Mouse (Mus musculus) left cerebral cortex, adult 2 months (tissue): ENCODE measurements around the gene Dus2. TPM values are rescaled to one million over a fixed set of nuclear protein-coding genes. Genes with fewer than 3 reads are reported as not detected.
A peak's percentile ranks its signal among the peaks of the same experiment; 100 is the strongest.

ENCODE experiments used
- DNase-seq, 2 experiments: peaks; one replicate each; pipeline ENCODE4 v3.0.0; 2021 to 2022; ENCODE audit warnings: low spot score in 2 of 2, mixed read lengths in 1 of 2; ENCODE audit errors: extremely low spot score in 1 of 2
- H3K27ac ChIP-seq: fragments of 200-600 bp; 2 replicates; pipeline ENCODE4 v1.8.1; 2022
- H3K4me3 ChIP-seq: fragments of 200-600 bp; 2 replicates; pipeline ENCODE4 v1.8.1; 2022
- CTCF ChIP-seq: fragments of 200-600 bp; IDR thresholded peaks from 2 replicates; pipeline ENCODE4 v1.8.1; 2022; ENCODE audit warnings: antibody characterized with exemption, mild to moderate bottlenecking, moderate library complexity
- intact Hi-C: fragments of 180-260 bp; cut with DNase I; formaldehyde crosslinking; loops from one replicate; pipeline ENCODE4 v1.15.1; 2025
- microRNA-seq, 2 experiments: library from miRNA; unstranded; fragments of <30 nt; microRNA quantifications; one replicate each; pipeline ENCODE4 v1.2.0; 2021
- total RNA-seq, 2 experiments: library from RNA; stranded (reverse); gene quantifications; 2 replicates each; pipeline ENCODE4 v1.2.3; 2021

The Dus2 gene
- total RNA-seq, 2 experiments from 2014 or later, result 19.7 to 21.9 TPM

DNA sequence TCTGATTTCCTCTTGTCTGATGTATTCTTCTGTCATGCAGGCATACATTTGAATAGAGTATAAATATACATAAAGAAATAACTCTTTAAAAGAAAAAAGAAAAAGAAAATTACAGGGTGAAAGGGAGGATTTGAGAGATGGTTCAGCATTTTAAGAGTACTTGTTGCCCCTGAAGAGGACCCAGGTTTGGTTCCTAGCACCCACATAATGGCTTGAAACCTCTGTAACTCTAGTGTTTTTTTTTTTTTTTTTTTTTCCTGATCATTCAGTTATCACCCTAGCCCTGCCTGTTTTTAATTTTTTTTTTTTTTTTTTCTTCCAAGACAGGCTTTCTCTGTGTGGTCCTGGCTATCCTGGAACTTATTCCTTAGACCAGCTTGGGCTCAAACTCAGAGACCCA is 81.0 kb downstream of the Dus2 start:
- DNase-seq, result no peak
- no peak overlapping the region for H3K4me3 ChIP-seq
- intact Hi-C loops, result no loop called here

DNA sequence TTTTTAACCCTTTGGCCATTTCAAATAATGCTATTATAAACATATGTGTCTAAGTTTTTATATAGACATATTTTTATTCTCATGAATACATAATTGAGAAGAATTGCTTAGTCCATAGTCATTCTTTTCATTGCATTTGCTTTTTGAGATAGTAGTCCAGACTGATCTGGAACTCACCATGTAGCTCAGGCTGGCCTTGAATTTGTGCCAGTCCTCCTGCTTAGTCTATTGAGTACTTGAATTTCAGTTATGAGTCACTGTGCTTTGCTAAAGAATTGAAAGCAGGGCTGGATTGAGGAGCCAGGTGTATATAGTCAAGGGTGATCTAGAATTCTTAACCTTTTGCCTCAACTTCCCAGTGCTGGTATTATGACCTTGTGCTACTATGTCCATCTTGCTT is 83.1 kb downstream of the Dus2 start:
- DNase-seq, result no peak
- no peak for TF ChIP-seq CTCF
- intact Hi-C loops, result no loop called here
- no peak overlapping the region for H3K27ac ChIP-seq
- H3K4me3 ChIP-seq, result no peak overlapping the region

More for the DNA sequence above, 81.0 kb downstream of the Dus2 start:
- H3K27ac ChIP-seq, result no peak overlapping the region
- TF ChIP-seq CTCF, result no peak

DNA sequence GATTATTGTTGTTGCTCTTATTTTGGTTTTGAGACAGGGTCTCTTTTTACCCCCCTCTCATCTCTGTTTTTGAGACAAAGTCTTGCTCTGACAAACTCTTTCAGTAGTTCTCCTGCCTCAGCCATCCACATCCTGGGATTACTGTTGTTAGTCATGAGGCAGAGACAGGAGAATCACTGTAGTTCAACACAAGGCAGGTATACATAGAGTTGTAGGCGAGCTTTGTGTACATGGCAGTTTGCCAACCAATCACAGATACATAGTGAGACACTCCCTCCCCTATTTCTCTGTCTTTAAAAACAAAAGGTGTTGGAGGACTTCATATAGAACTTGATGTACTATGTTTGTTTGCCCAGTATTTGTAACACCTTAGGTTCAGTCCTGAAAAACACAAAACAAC is 83.5 kb downstream of the Dus2 start:
- Histone ChIP-seq H3K4me3 (no peak overlapping the region), H3K27ac (no peak overlapping the region)
- intact Hi-C loops, result no loop called here
- TF ChIP-seq CTCF, result no peak
- DNase-seq, result no peak

DNA sequence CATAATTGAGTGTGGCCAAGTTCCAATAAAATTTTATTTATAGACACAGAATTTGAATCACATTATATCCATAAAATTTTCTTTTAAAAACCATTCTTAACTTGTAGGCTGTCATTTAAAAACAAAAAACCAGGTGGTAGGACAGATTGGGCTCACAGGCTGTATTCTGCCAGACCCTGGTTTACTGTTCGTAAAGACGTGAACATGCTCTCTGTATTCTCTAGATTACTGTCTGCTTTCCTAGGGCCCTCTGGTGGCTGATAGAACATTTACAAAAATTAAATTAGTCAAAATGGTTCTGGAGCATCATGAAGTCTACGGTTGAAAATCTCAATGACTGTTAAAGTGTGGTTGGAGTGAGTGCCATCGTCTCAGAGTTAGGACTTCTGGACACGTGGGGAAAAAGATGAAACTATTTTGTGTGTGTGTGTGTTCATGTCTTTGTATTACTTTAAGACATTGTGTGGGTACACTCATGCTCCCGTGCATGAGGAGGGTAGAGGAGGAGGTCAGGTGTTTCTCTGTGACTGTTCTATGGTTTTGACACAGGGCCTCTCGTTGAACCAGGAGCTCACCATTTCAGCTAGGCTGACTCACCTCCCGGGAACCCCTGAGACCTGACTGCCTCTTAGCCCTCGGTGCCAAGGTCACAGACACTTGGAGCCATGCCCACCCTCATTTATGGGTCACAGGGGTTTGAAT is 84.2 kb downstream of the Dus2 start:
- DNase-seq, result no peak
- H3K27ac ChIP-seq, result no peak overlapping the region
- intact Hi-C loops, result no loop called here

DNA sequence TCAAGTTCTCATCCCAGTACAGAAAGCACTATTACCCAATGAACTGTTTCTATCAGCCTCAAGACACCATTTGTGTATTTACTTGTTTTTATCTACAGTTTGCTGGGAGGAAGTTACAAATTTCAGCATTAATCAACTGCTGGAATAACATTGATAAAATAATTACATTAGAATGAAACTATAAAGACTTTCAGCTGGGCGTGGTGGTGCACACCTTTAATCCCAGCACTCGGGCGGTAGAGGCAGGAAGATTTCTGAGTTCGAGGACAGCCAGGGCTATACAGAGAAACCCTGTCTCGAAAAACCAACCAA is 84.7 kb downstream of the Dus2 start:
- no peak for DNase-seq
- intact Hi-C loops, result no loop called here
- TF ChIP-seq CTCF, result no peak
- no peak overlapping the region for H3K27ac ChIP-seq
- no peak overlapping the region for H3K4me3 ChIP-seq

More for the DNA sequence above, 84.2 kb downstream of the Dus2 start:
- no peak overlapping the region for H3K4me3 ChIP-seq
- TF ChIP-seq CTCF, result peak; percentile 61

DNA sequence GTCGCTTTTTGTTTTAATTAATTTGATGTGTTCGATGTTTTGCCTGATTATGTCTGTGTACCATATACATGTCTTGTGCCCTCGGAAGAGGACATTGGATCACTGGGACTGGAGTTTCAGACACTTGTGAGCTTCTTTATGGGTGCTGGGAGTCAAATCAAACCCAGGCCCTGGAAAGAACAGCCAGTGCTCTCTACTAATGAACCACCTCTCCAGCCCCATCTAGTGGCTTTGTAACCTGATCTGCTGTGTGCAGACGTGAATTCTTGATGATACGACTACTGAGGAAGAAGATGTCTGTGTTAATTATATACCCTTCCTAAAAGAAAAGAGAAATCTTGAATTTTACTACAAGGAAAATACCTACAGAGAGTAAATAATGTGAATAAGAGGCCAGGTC is 85.5 kb downstream of the Dus2 start:
- H3K27ac ChIP-seq, result no peak overlapping the region
- intact Hi-C loops, result no loop called here
- no peak overlapping the region for H3K4me3 ChIP-seq
- peak; percentile 53 for TF ChIP-seq CTCF
- DNase-seq, result no peak

DNA sequence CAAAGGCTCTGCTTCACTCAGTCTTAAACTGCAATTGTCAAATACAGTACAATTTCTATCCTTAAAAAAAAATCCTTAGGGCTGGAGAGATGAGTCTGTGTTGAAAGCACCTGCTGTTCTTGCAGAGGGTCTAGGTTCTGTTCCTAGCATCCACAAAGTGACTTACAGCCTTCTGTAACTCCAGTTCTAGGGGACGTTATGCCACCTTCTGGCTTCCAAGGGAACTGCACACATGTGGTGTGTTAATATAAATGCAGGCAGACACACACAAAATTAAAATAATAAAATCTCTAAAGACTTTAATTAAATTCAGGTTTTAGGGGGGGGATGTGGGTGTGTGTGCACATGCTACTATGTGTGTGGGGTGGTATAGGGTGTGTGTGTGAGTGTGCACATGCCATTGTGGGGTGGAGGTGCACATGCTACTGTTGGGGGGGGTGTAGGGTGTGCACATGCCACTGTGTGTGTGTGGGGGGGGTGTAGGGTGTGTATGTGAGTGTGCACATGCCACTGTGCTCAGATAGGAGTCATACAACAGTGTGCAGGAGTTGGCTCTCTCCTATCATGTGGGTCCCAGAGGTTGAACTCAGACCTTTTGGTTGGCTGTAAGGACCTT is 86.4 kb downstream of the Dus2 start:
- DNase-seq, result no peak
- TF ChIP-seq CTCF, result peak; percentile 25
- intact Hi-C loops, result no loop called here

DNA sequence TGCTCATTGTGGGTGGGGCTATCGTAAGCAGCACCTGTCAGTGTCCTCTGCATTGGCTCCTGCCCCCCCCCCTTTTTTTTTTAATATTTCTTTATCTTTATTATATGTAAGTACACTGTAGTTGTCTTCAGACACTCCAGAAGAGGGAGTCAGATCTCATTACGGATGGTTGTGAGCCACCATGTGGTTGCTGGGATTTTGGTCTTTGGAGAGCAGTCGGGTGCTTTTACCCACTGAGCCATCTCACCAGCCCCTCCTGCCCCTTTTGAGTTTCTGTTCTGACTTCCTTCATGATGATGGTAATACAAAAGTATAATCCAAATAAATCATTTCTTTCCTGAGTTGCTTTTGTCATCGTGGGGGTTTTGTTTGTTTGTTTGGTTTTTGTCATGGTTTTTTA is 111.2 kb downstream of the Dus2 start:
- DNase-seq, result no peak
- intact Hi-C loops, result no loop called here
- H3K4me3 ChIP-seq, result no peak overlapping the region
- no peak overlapping the region for H3K27ac ChIP-seq
- no peak for TF ChIP-seq CTCF

More for the DNA sequence above, 86.4 kb downstream of the Dus2 start:
- Histone ChIP-seq H3K27ac (no peak overlapping the region), H3K4me3 (no peak overlapping the region)

Small RNAs within 50 kb of the gene (microRNA-seq; reads per million reads assigned to microRNA genes)
- gene Mir7074, result 0.72 to 0.73 reads per million in 2 experiments

Other genes with a start within 250 kb of the Dus2 start
- 10 to 100 TPM; 21.0 to 26.0 TPM for gene Gfod2, start 232.7 kb upstream of the Dus2 start, total RNA-seq
- gene Ranbp10, start 164.0 kb upstream of the Dus2 start, total RNA-seq, result 10 to 100 TPM; 23.7 to 25.2 TPM
- gene Tsnaxip1, start 163.6 kb upstream of the Dus2 start, total RNA-seq, result under 1 TPM in 1 of 2 experiments, not detected in 1; 0.44 TPM
- 10 to 100 TPM; 16.8 to 17.6 TPM for gene Cenpt, start 138.1 kb upstream of the Dus2 start, total RNA-seq
- 10 to 100 TPM; 38.1 to 41.0 TPM for gene Thap11, start 136.2 kb upstream of the Dus2 start, total RNA-seq
- 10 to 100 TPM; 29.4 to 32.8 TPM for gene Nutf2, start 130.8 kb upstream of the Dus2 start, total RNA-seq
- gene Edc4, start 110.5 kb upstream of the Dus2 start, total RNA-seq, result 10 to 100 TPM; 64.4 to 68.5 TPM
- 1 to 10 TPM; 3.5 to 3.7 TPM for gene Nrn1l, start 97.8 kb upstream of the Dus2 start, total RNA-seq
- 1 to 10 TPM; 6.6 to 8.7 TPM for gene Pskh1, start 90.9 kb upstream of the Dus2 start, total RNA-seq
- 1 to 10 TPM; 1.5 to 2.6 TPM for gene Ctrl, start 57.5 kb upstream of the Dus2 start, total RNA-seq
- gene Psmb10, start 52.9 kb upstream of the Dus2 start, total RNA-seq, result 10 to 100 TPM; 90.3 to 91.9 TPM
- 10 to 100 TPM; 25.3 to 25.8 TPM for gene Lcat, start 48.0 kb upstream of the Dus2 start, total RNA-seq
- gene Slc12a4, start 25.2 kb upstream of the Dus2 start, total RNA-seq, result 10 to 100 TPM; 18.2 to 19.8 TPM
- gene Dpep3, start 11.9 kb upstream of the Dus2 start, total RNA-seq, result not detected
- gene Dpep2nb, start 14.6 kb downstream of the Dus2 start, total RNA-seq, result not detected
- 10 to 100 TPM; 14.1 to 14.9 TPM for gene Ddx28, start 20.5 kb downstream of the Dus2 start, total RNA-seq
- gene Nfatc3, start 67.5 kb downstream of the Dus2 start, total RNA-seq, result 10 to 100 TPM; 12.1 to 13.4 TPM
- under 1 TPM in 1 of 2 experiments, not detected in 1; 0.41 TPM for gene Esrp2, start 145.6 kb downstream of the Dus2 start, total RNA-seq
- gene Pla2g15, start 159.1 kb downstream of the Dus2 start, total RNA-seq, result 10 to 100 TPM; 24.4 to 24.8 TPM
- gene Slc7a6, start 177.5 kb downstream of the Dus2 start, total RNA-seq, result 10 to 100 TPM; 24.9 to 26.5 TPM
- gene Slc7a6os, start 219.6 kb downstream of the Dus2 start, total RNA-seq, result 10 to 100 TPM; 28.5 to 29.4 TPM
- gene Prmt7, start 219.6 kb downstream of the Dus2 start, total RNA-seq, result 10 to 100 TPM; 36.5 to 39.4 TPM